Mouse (Mus musculus): ENCODE results near the gene Macrod2. TPM values are rescaled to one million over a fixed set of nuclear protein-coding genes. Genes with fewer than 3 reads are reported as not detected.

Macrod2 gene
- total RNA-seq, 2 experiments from 2014 or later, result 7.0 to 11.3 TPM

GRCm38 (mm10) chr2:140561426-140561825 lies 166.3 kb downstream of the Macrod2 start:
- ATAC-seq (replicated peaks; ENCODE audit: poor library complexity), result no peak

GRCm38 (mm10) chr2:140570874-140571273 lies 175.8 kb downstream of the Macrod2 start:
- no peak for ATAC-seq (replicated peaks; ENCODE audit: poor library complexity)

GRCm38 (mm10) chr2:140592537-140593261 lies 197.6 kb downstream of the Macrod2 start:
- no peak for ATAC-seq (replicated peaks; ENCODE audit: poor library complexity)

GRCm38 (mm10) chr2:140596906-140597305 lies 201.8 kb downstream of the Macrod2 start:
- ATAC-seq (replicated peaks; ENCODE audit: poor library complexity), result no peak

GRCm38 (mm10) chr2:140615451-140615850 lies 220.3 kb downstream of the Macrod2 start:
- no peak for ATAC-seq (replicated peaks; ENCODE audit: poor library complexity)

GRCm38 (mm10) chr2:140621730-140622337 lies 226.7 kb downstream of the Macrod2 start:
- no peak for ATAC-seq (replicated peaks; ENCODE audit: poor library complexity)

- ATAC-seq (replicated peaks; ENCODE audit: poor library complexity), result no peak
These were observed 258.4 kb downstream of the Macrod2 start for GRCm38 (mm10) chr2:140653481-140653880.

- ATAC-seq (replicated peaks; ENCODE audit: poor library complexity), result no peak
These were observed 258.9 kb downstream of the Macrod2 start for GRCm38 (mm10) chr2:140653978-140654377.

GRCm38 (mm10) chr2:140662673-140663072 lies 267.6 kb downstream of the Macrod2 start:
- ATAC-seq (replicated peaks; ENCODE audit: poor library complexity), result no peak

- ATAC-seq (replicated peaks; ENCODE audit: poor library complexity), result no peak
These were observed 269.3 kb downstream of the Macrod2 start for GRCm38 (mm10) chr2:140664381-140664780.

- ATAC-seq (replicated peaks; ENCODE audit: poor library complexity), result no peak
These were observed 271.7 kb downstream of the Macrod2 start for GRCm38 (mm10) chr2:140666846-140667245.

- no peak for ATAC-seq (replicated peaks; ENCODE audit: poor library complexity)
These were observed 272.3 kb downstream of the Macrod2 start for GRCm38 (mm10) chr2:140667261-140668047.

GRCm38 (mm10) chr2:140668311-140668710 lies 273.2 kb downstream of the Macrod2 start:
- ATAC-seq (replicated peaks; ENCODE audit: poor library complexity), result peak; percentile 56; the same call in 1 of the 2 replicates

GRCm38 (mm10) chr2:140669081-140669480 lies 274.0 kb downstream of the Macrod2 start:
- ATAC-seq (replicated peaks; ENCODE audit: poor library complexity), result no peak

- ATAC-seq (replicated peaks; ENCODE audit: poor library complexity), result no peak
These were observed 274.7 kb downstream of the Macrod2 start for GRCm38 (mm10) chr2:140669786-140670185.

- no peak for ATAC-seq (replicated peaks; ENCODE audit: poor library complexity)
These were observed 275.3 kb downstream of the Macrod2 start for GRCm38 (mm10) chr2:140670457-140670856.

- peak; percentile 99 for ATAC-seq (replicated peaks; ENCODE audit: poor library complexity)
These were observed 276.0 kb downstream of the Macrod2 start, which contains the start of gene Flrt3 for GRCm38 (mm10) chr2:140670963-140671702. Gene Flrt3, minus strand, starts transcription at chr2:140671469.

- ATAC-seq (replicated peaks; ENCODE audit: poor library complexity), result no peak
These were observed 278.4 kb downstream of the Macrod2 start for GRCm38 (mm10) chr2:140673466-140673865.

GRCm38 (mm10) chr2:140676728-140677127 lies 281.6 kb downstream of the Macrod2 start:
- ATAC-seq (replicated peaks; ENCODE audit: poor library complexity), result no peak

GRCm38 (mm10) chr2:140690906-140691305 lies 295.8 kb downstream of the Macrod2 start:
- ATAC-seq (replicated peaks; ENCODE audit: poor library complexity), result peak; percentile 48; the same call in 1 of the 2 replicates

- 0 out of 2 replicates have a peak, but pooled peaks have one; percentile 31 for ATAC-seq (replicated peaks; ENCODE audit: poor library complexity)
These were observed 296.3 kb downstream of the Macrod2 start for GRCm38 (mm10) chr2:140691403-140691802.
